In genomic region chr11:104000667-104001394, GRCm38 (mm10) we compare ENCODE assay signal across 12 mouse cellular contexts. TPM values are rescaled to one million over a fixed set of nuclear protein-coding genes. Genes with fewer than 3 reads are reported as not detected.
DNase-seq lines count a peak whose midpoint lies in the region; ATAC-seq lines count a peak whose summit lies in the region.
"Had no signal": no experiment of that assay in that cellular context is flagged by ENCODE, and none has a peak within 500 bp of the region (broad histone marks: within the 10 kb centered on the region; RNA-seq: fewer than 3 reads in every experiment).

No protein-coding gene starts in this region.

- no peaks in the 10 kb centered on the region for H3K9me3 ChIP-seq in heart, embryonic 10.5 days
- H3K9me3 ChIP-seq: forebrain, embryonic 12.5 days; limb, embryonic 13.5 days; midbrain, embryonic 13.5 days had no signal

- H3K27me3 ChIP-seq in heart, embryonic 10.5 days (ENCODE audit: insufficient read depth, poor library complexity, severe bottlenecking), result no peaks in the 10 kb centered on the region
- H3K27me3 ChIP-seq: forebrain, embryonic 12.5 days; limb, embryonic 13.5 days had no signal

- H3K36me3 ChIP-seq in heart, embryonic 10.5 days, result no peaks in the 10 kb centered on the region
- H3K36me3 ChIP-seq: forebrain, embryonic 12.5 days; limb, embryonic 13.5 days; midbrain, embryonic 13.5 days had no signal

- H3K4me1 ChIP-seq in heart, embryonic 10.5 days, result no peaks in the 10 kb centered on the region
- H3K4me1 ChIP-seq: forebrain, embryonic 12.5 days; limb, embryonic 13.5 days; midbrain, embryonic 13.5 days had no signal

- peak; percentile 98 for DNase-seq in heart, adult 11 months
- no peak for DNase-seq in heart, embryonic 10.5 days (ENCODE audit: low spot score)
- DNase-seq in A20 (ENCODE audit: low read depth, low spot score), result peak; percentile 98
- DNase-seq in monocyte, adult 2 months (ENCODE audit: low read depth in 1 of 2, low spot score in 2 of 2), result peak; percentile 73 to 77
- no peak for DNase-seq in urinary bladder, postnatal 36 days (ENCODE audit: low spot score in 2 of 2)
- DNase-seq: adrenal gland, postnatal 10 days had no signal

- peak; percentile 92 for ATAC-seq in granulocyte monocyte progenitor cell, adult 5-6 weeks (replicated peaks; ENCODE audit: poor library complexity, severe bottlenecking)
- no peak for ATAC-seq in megakaryocyte-erythroid progenitor cell, adult 5-6 weeks (replicated peaks; ENCODE audit: low FRiP score, low TSS enrichment, poor library complexity, severe bottlenecking)
- ATAC-seq in activated CD4-positive, CD25-positive, alpha-beta regulatory T cell, adult 4 months, result no peak
- ATAC-seq: midbrain, embryonic 13.5 days had no signal

- H3K4me3 ChIP-seq in heart, embryonic 10.5 days, result no peak overlapping the region
- H3K4me3 ChIP-seq: forebrain, embryonic 12.5 days; limb, embryonic 13.5 days; midbrain, embryonic 13.5 days had no signal

- no peak overlapping the region for H3K27ac ChIP-seq in heart, embryonic 10.5 days
- H3K27ac ChIP-seq: forebrain, embryonic 12.5 days; limb, embryonic 13.5 days; midbrain, embryonic 13.5 days had no signal

- WGBS in heart, embryonic 10.5 days, result 72% methylated on average over 9 of the region's 9 CpGs

RNA-seq across cellular contexts. Expression of gene Arf2, which starts 34.3 kb away (rescaled TPM):
- 51.8 and 53.9 TPM in 2 replicates for polyA plus RNA-seq in heart, embryonic 10.5 days (2016; fragmentation: Nextera tagmentation; extraction: Ambion mirVana)
- 17.3 and 20.9 TPM in 2 replicates for total RNA-seq in granulocyte monocyte progenitor cell, adult 5-6 weeks (2014; fragmentation: Nextera tagmentation)
- 30.2 and 38.9 TPM in 2 replicates for total RNA-seq in granulocyte monocyte progenitor cell, adult 5-6 weeks (2017)
- 7.6 and 16.8 TPM in 2 replicates for total RNA-seq in megakaryocyte-erythroid progenitor cell, adult 5-6 weeks (2014; fragmentation: Nextera tagmentation)
- 13.9 and 27.0 TPM in 2 replicates for total RNA-seq in megakaryocyte-erythroid progenitor cell, adult 5-6 weeks (2017)
- 10 to 100 TPM; 11.7 to 13.4 TPM for polyA plus RNA-seq in activated CD4-positive, CD25-positive, alpha-beta regulatory T cell, adult 4 months (2017; shearing (Covaris generic))

RNA-seq across cellular contexts. Expression of gene Nsf, which starts 47.0 kb away (rescaled TPM):
- 43.4 and 46.3 TPM in 2 replicates for polyA plus RNA-seq in heart, embryonic 10.5 days (2016; fragmentation: Nextera tagmentation; extraction: Ambion mirVana)
- total RNA-seq in granulocyte monocyte progenitor cell, adult 5-6 weeks (2014; fragmentation: Nextera tagmentation), result 27.6 and 54.7 TPM in 2 replicates
- 26.6 and 32.9 TPM in 2 replicates for total RNA-seq in granulocyte monocyte progenitor cell, adult 5-6 weeks (2017)
- 44.6 and 58.6 TPM in 2 replicates for total RNA-seq in megakaryocyte-erythroid progenitor cell, adult 5-6 weeks (2014; fragmentation: Nextera tagmentation)
- total RNA-seq in megakaryocyte-erythroid progenitor cell, adult 5-6 weeks (2017), result 39.2 and 42.7 TPM in 2 replicates
- 10 to 100 TPM; 47.7 to 60.0 TPM for polyA plus RNA-seq in activated CD4-positive, CD25-positive, alpha-beta regulatory T cell, adult 4 months (2017; shearing (Covaris generic))

Comparison
In these comparisons a context has a peak if more than half of its experiments do, and no peak if none do; other contexts are left out.
1. DNase-seq: peak in heart, adult 11 months (single experiment), A20 (single experiment) and monocyte, adult 2 months (2 of 2); none in heart, embryonic 10.5 days (single experiment) and urinary bladder, postnatal 36 days (0 of 2).